Mouse (Mus musculus): Measurements from ENCODE around the gene Leo1.
"Not testable (repeated sequence)": the region's sequence is repeated elsewhere in the genome, so short reads cannot be mapped to it uniquely, and the experiment has no call there.

Leo1 gene

GRCm38 (mm10) chr9:75467581-75467980, 26.3 kb downstream of the Leo1 start:
- DNase-seq (ENCODE audit: low spot score): no peak

- DNase-seq (ENCODE audit: low spot score): no peak
These were observed 27.0 kb downstream of the Leo1 start for GRCm38 (mm10) chr9:75468297-75468696.

GRCm38 (mm10) chr9:75477212-75477611, 35.9 kb downstream of the Leo1 start:
- no peak for DNase-seq (ENCODE audit: low spot score)

GRCm38 (mm10) chr9:75479106-75479725, 37.9 kb downstream of the Leo1 start:
- no peak for DNase-seq (ENCODE audit: low spot score)

DNA sequence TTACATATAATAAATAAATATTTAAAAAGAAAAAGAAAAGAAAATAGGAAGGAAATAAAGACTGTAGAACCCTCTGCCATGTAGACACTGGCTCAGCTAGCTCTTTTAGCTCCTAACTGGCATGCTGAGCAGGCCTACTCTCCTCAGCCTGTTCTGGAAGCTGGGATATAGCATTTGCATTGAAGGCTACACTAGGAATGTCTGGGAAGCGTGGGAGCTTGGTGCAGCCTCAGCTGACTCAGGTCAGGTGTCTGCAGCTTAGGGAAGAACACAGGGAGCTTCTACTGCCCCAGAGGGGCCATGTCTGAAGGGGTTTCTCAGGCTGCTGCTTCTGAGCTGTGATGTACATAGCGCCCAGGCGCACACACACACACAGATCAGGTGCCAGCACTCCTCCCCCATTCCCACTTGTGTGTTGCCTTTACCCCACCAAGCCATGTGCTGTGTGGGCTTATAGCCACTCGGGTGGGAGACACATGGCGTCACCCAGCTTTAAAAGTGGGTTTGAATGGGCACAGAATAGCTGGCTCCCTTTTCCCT, 39.3 kb downstream of the Leo1 start:
- DNase-seq (ENCODE audit: low spot score): no peak

DNA sequence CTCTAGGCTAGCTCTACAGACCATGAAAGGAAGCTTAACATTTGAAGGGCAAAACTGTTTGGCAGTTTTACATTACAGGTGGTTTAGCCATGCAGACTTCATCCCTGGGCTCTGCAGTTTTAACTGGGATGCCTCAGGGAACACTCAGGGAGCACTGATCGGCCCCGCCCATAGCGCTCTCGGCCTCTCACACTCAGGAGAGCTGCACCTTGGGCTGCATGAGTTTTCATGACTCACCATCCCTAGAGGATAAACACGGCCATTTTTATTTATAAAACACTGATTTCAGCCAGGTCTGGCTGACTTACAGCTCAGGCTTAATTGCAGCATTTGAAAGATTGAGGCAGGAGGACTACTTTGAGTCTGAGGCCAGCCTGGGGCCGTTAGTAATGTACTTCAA, 43.9 kb downstream of the Leo1 start:
- no peak for DNase-seq (ENCODE audit: low spot score)

- not testable (repeated sequence) for DNase-seq (ENCODE audit: low spot score)
These were observed 46.9 kb downstream of the Leo1 start for GRCm38 (mm10) chr9:75488255-75488654.

- DNase-seq (ENCODE audit: low spot score): no peak
These were observed 53.2 kb downstream of the Leo1 start for GRCm38 (mm10) chr9:75494407-75495005.

DNA sequence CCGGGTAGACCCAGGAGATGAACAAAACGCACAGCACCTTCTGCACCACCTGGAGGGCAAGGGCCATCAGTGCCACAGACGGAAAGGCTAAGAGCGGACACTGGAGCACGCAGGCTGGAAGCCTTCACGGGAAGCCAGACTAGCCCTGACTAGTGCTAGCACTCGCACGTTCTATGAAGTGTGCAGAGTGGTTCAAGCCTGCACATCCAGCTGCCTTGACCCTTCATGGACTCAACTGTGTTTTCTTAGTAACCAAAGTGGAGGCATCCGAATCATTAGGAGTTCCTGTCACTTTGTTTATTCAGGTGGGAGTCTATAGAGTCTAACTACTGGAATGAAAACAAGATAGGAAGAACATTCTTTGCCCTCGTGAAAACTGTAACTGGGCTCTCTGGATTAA, 54.6 kb downstream of the Leo1 start:
- DNase-seq (ENCODE audit: low spot score): no peak

DNA sequence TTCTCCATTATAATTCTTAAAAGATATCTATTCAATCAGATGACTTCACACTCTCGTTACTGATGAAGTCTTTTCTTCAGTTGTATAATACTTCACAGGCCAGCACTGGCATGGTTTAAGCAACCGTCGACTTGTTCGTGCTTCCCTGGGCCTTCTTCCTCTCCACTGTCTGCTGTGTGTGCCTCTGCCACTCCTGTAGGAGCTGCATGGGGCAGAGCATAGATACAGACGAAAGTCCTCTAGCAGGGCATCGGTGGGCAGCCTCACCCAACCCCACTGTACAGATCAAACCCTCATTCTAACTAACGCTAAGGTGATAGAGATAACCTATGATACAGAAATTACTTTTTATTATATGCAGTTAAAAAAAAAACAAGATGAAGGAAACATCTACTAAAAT, 57.2 kb downstream of the Leo1 start:
- DNase-seq (ENCODE audit: low spot score): no peak

- DNase-seq (ENCODE audit: low spot score): no peak
These were observed 63.0 kb downstream of the Leo1 start for GRCm38 (mm10) chr9:75504311-75504710.

DNA sequence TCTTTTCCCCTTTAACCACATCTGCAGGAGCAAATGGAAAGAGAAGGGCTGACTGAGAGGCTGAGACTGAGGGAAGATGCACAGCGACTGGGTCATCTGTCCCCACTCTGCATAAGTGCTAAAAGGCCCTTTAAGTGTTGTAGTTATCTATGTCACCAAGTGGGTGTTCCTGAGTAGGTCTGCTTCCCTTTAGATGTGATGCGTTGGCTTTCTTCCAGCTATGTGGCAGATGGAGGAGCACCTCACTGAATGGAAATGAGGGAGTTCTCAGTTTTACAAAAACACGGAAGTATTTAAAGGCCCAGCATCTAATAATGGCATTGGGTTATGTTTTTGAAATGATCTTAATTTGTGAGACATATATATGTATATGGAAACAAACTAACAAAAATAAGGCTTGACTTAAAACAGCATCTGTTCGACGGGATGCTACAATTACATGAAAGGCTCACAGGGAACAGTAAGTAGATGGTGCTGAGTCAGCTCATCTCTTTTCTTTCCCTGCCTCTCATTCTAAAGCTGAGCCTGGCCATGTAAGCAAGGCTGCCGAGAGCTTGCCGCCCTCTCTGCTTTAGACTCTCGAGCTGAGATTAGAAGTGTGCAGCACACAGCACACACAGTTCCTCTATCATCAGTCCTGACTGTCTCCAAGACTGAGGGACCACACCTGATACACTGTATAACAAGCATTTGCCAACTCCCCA, 70.1 kb downstream of the Leo1 start:
- DNase-seq (ENCODE audit: low spot score): no peak

DNA sequence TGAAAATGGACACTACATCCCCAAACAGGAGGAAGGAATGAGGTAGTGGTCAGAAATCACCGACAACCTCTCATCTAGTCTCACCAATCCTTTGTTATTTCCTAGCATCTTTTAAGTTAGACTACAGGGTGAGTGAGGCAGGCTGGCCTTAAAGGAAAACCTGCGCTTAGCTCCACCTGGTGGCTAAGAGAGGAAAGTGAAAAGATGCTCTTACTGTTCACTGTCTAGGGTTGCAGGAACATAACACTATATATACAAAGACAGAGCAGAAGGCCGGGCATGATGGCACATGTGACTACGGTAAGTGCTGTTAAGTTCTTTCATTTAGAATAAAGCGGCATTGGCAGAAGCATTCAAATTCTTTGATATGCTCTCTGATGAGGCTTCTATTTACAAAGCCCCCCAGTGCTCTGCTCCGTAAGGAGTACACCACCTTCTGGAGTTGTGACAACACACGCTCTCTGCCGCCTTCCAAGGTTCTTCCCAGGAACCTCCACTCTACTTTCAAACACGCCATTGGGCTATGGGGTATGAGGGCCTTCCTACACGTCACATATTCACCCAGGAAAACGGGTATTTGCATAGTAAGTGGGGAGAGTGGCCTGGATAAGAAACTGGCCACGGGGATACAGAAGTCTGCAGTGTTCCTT, 74.3 kb downstream of the Leo1 start:
- DNase-seq (ENCODE audit: low spot score): peak; percentile 18
